Mouse (Mus musculus) G1E (cell line): ENCODE data around the gene Rrp1b.

Source experiments
- CTCF ChIP-seq: IDR thresholded peaks from 2 replicates; pipeline ENCODE4 v1.5.1; 2012; ENCODE audit warnings: low read depth, low read length, inconsistent platforms, mixed read lengths
- GATA1 ChIP-seq: IDR thresholded peaks from 2 replicates; pipeline ENCODE4 v1.6.1; 2012; ENCODE audit warnings: borderline replicate concordance, low read length, inconsistent platforms, mixed read lengths
- GATA2 ChIP-seq: IDR thresholded peaks from 2 replicates; pipeline ENCODE4 v1.6.1; 2012; ENCODE audit warnings: low read depth, low read length, inconsistent platforms, borderline replicate concordance
- POLR2AphosphoS5 ChIP-seq: IDR thresholded peaks from 2 replicates; pipeline ENCODE4 v1.6.1; 2012; ENCODE audit warnings: low read depth, low read length, inconsistent platforms; ENCODE audit not compliant: insufficient replicate concordance
- TAL1 ChIP-seq: conservative IDR thresholded peaks from 2 replicates; pipeline ENCODE4 v1.6.1; 2012; ENCODE audit warnings: low read depth, low read length, inconsistent platforms, mixed read lengths

DNA sequence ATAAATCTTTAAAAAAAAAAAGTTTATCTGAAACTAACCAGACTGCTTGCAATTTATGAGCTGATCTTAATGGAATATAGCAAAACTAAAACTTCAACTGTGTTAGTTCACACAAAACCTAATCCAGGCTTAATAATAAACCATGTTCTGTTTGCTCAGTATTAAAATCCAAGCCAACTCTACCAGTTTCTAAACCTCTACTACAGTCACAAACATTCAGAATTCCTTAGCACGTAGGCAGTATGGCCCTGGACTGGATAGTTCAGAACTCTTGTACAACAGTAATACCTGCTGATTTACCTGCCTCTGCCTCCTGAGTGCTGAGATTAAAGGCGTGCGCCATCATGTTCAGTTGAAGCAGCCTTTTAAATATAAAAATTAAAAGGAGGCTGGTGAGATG, 13.9 kb upstream of the Rrp1b start:
- TF ChIP-seq CTCF (no peak), GATA2 (no peak), POLR2AphosphoS5 (no peak), TAL1 (no peak), GATA1 (no peak)
